Mouse (Mus musculus) kidney, postnatal 36 days (tissue): ENCODE measurements around the gene Top1.
A peak's percentile ranks its signal among the peaks of the same experiment; 100 is the strongest.

ENCODE experiments used
- DNase-seq, 2 experiments: peaks; one replicate each; pipeline ENCODE4 v3.0.0; 2021 to 2022; ENCODE audit warnings: mixed read lengths in 2 of 2

Gene Top1

DNA sequence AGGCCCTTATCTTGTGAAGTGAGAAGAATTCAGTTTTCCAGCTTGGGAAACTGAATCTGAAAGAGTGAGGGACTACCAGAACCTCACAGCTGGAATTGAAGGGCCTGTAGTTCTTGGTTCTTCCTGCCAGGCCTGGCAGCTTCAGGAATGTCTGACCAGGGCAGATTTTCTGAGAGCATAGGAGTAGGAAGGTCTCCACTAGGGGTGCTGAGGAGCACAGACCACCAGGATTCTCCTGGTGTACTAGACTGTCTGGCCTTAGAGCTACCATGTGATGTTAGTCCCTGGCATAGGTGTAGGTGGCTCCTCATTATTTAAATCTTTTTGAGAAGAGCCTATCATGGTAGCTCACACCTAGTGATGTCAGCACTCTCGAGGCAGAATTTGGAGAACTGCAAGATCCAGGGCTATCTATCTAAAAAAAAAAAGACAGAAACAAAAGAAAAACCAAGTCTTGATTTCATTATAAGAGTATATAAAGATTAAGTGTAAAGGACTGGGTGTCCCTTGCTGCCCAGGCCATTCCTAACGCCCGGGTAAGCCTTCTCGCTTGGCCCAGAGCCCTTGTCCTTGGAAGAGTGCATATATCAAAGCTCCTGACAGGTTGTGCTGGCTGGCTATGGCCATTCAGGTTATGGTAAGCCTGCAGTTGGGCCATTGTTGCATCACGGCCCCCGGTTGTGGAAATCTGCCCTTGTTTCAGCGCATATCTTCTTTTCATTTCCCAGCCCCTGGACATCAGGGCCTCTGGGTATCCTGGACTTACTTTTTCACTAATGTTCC is 98.5 kb downstream of the Top1 start:
- DNase-seq, result peak; percentile 82 to 90

DNA sequence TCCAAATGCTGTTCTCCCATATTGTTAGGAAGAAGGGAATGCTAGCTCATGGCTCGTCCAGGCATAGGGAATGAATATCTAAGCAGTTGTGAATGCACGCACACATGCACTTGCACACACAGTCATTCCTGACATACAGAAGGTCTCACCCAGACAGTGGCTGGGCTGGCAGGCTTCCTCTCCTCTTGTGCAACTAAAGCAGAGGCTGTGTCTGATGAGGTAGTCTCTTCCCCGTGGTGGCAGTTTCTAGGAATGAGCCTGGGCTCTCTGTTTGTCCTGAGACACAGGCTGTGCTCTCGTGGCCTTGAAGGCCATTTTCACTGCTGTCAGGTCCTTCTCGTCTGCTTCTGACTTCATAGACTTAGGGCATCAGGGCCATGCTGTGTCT is 99.1 kb downstream of the Top1 start:
- no peak for DNase-seq

GRCm38 (mm10) chr2:160745497-160745896 is 99.8 kb downstream of the Top1 start:
- DNase-seq, result no peak

- no peak for DNase-seq
Observed at GRCm38 (mm10) chr2:160746637-160747036, 100.9 kb downstream of the Top1 start.

GRCm38 (mm10) chr2:160747075-160747474 is 101.4 kb downstream of the Top1 start:
- DNase-seq, result no peak

GRCm38 (mm10) chr2:160756583-160757203 is 111.0 kb downstream of the Top1 start:
- DNase-seq, result no peak

DNA sequence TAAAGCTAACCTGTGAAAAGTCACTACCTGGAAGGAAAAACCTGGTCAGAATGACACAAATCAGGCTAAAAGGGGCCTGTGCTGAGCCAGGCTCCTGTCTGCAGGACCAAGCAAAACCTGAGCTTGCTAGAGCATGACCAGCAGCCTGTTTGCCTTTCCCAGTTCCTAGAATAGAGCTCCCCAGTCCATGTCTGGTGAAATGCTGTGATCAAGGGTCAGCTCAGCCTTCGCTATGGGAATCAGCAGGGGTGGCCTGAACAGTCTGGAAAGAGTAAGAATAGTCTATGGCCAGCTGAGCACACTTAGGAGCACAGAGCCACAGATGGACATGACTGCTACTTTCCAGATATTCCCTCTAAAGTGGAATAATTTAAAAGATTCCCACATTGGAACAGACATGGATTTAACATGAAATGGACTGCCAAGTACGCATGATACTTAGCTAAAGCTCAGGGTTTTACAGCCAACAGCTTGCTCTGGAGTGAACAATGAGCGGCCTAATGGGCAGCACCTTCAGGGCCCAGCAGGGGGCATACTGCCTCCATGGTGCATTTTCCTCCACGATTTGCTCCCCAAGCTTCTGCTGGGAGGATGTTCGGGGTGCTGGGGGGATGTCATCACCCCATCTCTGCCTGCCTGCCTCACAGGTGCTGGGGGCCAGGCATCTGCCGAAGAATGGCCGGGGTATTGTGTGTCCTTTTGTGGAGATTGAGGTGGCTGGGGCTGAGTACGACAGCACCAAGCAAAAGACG is 114.9 kb downstream of the Top1 start:
- DNase-seq, result peak; percentile 47 to 79

- DNase-seq, result no peak
Observed at GRCm38 (mm10) chr2:160763816-160764215, 118.1 kb downstream of the Top1 start.

DNA sequence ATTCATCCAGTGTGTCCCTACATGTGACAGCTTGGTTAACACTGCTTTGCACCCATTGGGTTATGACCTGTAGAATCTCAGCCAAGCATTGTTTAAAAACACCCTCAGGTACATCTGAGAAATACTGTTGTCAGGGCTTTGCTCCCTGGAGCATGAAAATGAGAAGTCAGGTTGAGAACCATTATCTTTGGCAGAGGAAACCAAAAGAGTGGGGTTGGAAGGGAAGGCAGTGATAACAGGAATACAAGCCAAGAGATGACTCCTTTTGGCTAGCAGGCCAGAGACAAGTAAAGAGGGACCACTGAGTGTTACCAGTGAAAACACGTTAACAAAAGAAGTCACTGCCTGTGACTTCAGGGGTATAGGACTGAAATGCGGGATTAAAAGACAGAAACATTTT is 118.7 kb downstream of the Top1 start:
- DNase-seq, result no peak

DNA sequence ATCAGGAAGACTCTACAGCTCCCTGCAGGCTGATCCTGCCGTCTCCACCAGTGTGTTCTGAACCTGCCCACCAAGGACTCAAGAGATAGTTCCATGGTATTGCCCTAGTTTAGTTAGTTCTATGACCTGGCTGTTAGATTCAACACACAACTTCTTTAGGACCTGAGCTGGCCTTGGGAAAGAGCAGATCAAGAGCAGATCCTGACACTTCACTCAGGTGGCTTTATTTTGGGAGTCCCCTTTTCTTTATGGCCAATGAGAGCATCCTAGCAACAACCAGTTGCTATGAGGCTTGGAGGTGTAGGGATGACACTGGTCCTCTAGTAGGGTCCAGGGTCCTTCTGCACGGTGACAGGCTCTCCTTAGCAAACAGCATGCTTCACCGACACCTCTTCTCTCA is 119.4 kb downstream of the Top1 start:
- DNase-seq, result no peak

- peak; percentile 73 to 81 for DNase-seq
Observed at GRCm38 (mm10) chr2:160766371-160766771, 120.7 kb downstream of the Top1 start.

- DNase-seq, result no peak
Observed at GRCm38 (mm10) chr2:160767201-160767600, 121.5 kb downstream of the Top1 start.

- no peak for DNase-seq
Observed at GRCm38 (mm10) chr2:160768097-160768695, 122.5 kb downstream of the Top1 start.

DNA sequence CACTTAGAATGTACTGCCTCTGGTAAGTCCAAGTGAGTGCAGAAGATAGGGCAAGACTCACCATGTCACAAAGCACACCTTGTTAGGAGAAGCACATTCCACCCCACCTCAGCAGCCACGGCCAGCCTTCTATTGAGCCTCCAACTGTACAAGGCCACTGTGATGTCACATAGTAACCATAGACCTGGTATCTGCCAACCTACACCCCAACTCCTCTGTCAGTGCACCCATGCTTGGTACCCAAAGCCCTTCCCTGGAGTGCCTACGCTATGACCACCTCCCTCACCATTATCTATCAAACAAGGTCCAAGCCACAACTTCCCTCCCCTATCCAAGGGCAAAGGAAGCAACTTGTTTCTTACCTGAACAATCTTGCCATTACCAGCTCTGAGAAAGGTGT is 123.3 kb downstream of the Top1 start:
- no peak for DNase-seq

DNA sequence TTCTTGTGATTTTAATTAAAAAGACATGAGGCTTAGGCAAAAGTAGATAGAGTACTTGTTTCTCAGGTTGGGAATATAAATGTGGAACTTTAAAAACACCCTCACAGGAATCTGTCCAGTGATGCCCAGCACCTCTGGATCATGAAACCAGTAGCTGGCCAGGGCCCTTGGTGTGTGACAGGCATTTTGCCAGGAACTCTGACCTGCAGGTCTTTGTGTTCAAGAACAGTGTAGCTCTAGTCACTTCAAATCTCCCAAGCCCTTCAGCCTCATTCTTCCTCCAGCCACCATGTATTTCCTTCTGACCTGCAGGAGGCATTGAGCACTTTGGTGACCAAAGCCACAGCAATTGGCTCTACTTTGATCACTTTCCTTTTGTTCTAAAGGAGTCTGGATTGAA is 124.7 kb downstream of the Top1 start:
- peak in 1 of 2 experiments; percentile 55 for DNase-seq

DNA sequence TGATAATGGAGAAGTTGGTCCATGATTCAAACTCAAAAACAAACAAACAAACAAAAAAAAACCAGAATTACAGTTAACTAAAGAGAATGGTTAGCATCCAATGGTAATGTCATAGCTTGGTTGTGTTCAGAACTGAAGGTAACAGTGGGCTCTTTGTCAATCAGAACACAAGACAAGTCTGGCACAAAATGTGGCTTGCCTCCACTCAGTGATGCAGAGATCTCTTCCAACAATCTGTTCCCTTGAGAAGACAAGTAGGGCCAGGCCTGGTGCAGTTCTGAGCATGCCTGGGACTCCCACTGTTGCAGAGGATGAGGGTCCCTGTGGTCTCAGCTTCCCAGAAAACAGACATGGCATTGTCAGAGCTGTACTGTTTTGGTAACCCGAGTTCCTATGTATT is 125.2 kb downstream of the Top1 start:
- no peak for DNase-seq

GRCm38 (mm10) chr2:160771325-160772276 is 125.9 kb downstream of the Top1 start:
- DNase-seq, result no peak
